Mouse (Mus musculus) midbrain, postnatal 0 days (tissue): ENCODE results near the gene Foxg1. TPM values are rescaled to one million over a fixed set of nuclear protein-coding genes. Genes with fewer than 3 reads are reported as not detected.

Experiments
- ATAC-seq: fragments of 200-750 bp; cut with Nextera tagmentation; 2 replicates; pipeline ENCODE4 v1.8.0; 2017; ENCODE audit warnings: moderate number of reproducible peaks, mild to moderate bottlenecking, moderate TSS enrichment, moderate library complexity; ENCODE audit not compliant: low FRiP score
- DNase-seq: peaks from one replicate; pipeline ENCODE4 v3.0.0-alpha.2; 2015; ENCODE audit warnings: low spot score
- H3K27ac ChIP-seq: fragments of 300-500 bp; sonication (generic); 2 replicates; pipeline ENCODE4 v1.5.1; 2014; ENCODE audit warnings: low read depth, mild to moderate bottlenecking, low read length, mixed read lengths
- H3K27me3 ChIP-seq: fragments of 300-500 bp; sonication (generic); 2 replicates; pipeline ENCODE4 v1.6.1; 2014; ENCODE audit warnings: low read length, control low read depth, mixed read lengths; ENCODE audit not compliant: insufficient read depth
- H3K36me3 ChIP-seq: fragments of 300-500 bp; sonication (generic); 2 replicates; pipeline ENCODE4 v1.6.1; 2014; ENCODE audit warnings: low read length, control low read depth, mixed read lengths; ENCODE audit not compliant: insufficient read depth
- H3K4me1 ChIP-seq: fragments of 300-500 bp; sonication (generic); 2 replicates; pipeline ENCODE4 v1.6.1; 2014; ENCODE audit warnings: mild to moderate bottlenecking, control low read depth, antibody characterized with exemption, low read length, mixed read lengths; ENCODE audit not compliant: insufficient read depth
- H3K4me2 ChIP-seq: fragments of 300-500 bp; sonication (generic); 2 replicates; pipeline ENCODE4 v1.6.1; 2014; ENCODE audit warnings: low read depth, mild to moderate bottlenecking, low read length, mixed read lengths; ENCODE audit not compliant: poor library complexity, severe bottlenecking
- H3K4me3 ChIP-seq: fragments of 300-500 bp; sonication (generic); 2 replicates; pipeline ENCODE4 v1.5.1; 2014; ENCODE audit warnings: low read depth, mild to moderate bottlenecking, low read length, moderate library complexity
- H3K9ac ChIP-seq: fragments of 300-500 bp; sonication (generic); replicated peaks from 2 replicates; pipeline ENCODE4 v1.6.1; 2014; ENCODE audit warnings: mild to moderate bottlenecking, low read length, moderate library complexity, mixed read lengths; ENCODE audit not compliant: poor library complexity, severe bottlenecking
- H3K9me3 ChIP-seq: fragments of 300-500 bp; sonication (generic); 2 replicates; pipeline ENCODE4 v1.6.1; 2016; ENCODE audit warnings: low read length, control low read depth
- CTCF ChIP-seq: IDR thresholded peaks from 2 replicates; pipeline ENCODE4 v1.5.1; 2016; ENCODE audit warnings: antibody characterized with exemption, mild to moderate bottlenecking
- WGBS: fragments of 180-500 bp; shearing (Covaris S2); extraction: QIAGEN DNeasy Blood & Tissue Kit; methylation state at CpG from one replicate; pipeline ENCODE4 v1.1.7; 2014; 5-methylcytosine and 5-hydroxymethylcytosine counted together
- polyA plus RNA-seq: library from polyadenylated mRNA; unstranded; fragments of >200 nt; fragmentation: Nextera tagmentation; extraction: Ambion mirVana; gene quantifications from 2 replicates; pipeline ENCODE4 v1.2.1, GENCODE M21; 2015
- total RNA-seq: library from RNA; depleted of rRNA; stranded (reverse); fragments of >200 nt; gene quantifications from 2 replicates; pipeline ENCODE4 v1.2.3, GENCODE M21; 2014

Gene Foxg1
- total and polyA plus RNA-seq, 2 experiments from 2014 or later, result 0.77 to 1.4 TPM

DNA sequence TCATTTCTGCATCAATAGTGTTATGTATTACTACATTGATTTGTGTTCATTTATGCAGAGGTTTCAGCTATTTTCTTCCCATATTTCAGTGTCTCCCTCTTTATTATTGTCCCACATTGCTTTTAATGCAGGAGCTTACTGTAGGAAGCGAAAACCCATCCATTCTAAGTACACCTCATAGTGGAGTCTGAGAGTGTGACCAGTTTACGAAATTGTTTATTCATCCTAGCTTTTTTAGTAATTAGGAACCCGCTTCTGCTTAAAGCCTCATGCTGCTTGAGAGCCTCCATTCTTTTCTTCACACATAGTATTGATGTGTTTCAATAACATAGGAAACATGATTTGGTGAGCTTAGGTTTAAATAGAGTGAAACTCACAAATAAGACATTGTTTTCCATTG is 11.2 kb downstream of the Foxg1 start:
- no peak overlapping the region for H3K4me2 ChIP-seq
- H3K4me1 ChIP-seq, result no peaks in the 10 kb centered on the region
- H3K27me3 ChIP-seq, result peaks cover 60% of the 10 kb centered on the region
- DNase-seq (no peak), ATAC-seq (no peak)
- no peak overlapping the region for H3K27ac ChIP-seq
- H3K9me3 ChIP-seq, result no peaks in the 10 kb centered on the region
- no peak for TF ChIP-seq CTCF
- H3K9ac ChIP-seq, result no peak overlapping the region
- no peak overlapping the region for H3K4me3 ChIP-seq
- H3K36me3 ChIP-seq, result no peaks in the 10 kb centered on the region
- 9% methylated on average over 3 of the region's 3 CpGs for WGBS

DNA sequence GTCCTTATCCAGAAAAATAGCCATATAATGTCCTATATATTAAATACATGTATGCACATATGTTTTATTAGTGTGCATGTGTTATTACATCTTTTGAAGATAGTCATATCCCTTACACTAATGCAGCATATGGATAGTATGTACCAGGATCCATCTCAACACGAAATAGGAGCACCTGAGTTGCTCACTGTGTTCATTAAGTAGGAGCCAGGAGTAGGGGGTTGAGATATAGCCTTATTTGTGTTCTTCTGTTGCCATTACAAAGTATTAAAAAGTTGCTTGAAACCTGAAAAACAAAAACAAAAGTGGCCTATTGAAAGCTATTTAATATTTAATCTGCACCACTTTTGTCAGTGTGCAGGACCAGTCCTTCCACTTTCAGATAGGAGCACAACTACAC is 11.7 kb downstream of the Foxg1 start:
- no peak for TF ChIP-seq CTCF
- DNase-seq (no peak), ATAC-seq (no peak)
- Histone ChIP-seq H3K9ac (no peak overlapping the region), H3K9me3 (no peaks in the 10 kb centered on the region), H3K27ac (no peak overlapping the region), H3K36me3 (no peaks in the 10 kb centered on the region), H3K4me2 (no peak overlapping the region), H3K27me3 (peaks cover 62% of the 10 kb centered on the region), H3K4me3 (no peak overlapping the region), H3K4me1 (no peaks in the 10 kb centered on the region)
- 0% methylated on average over 1 of the region's 1 CpGs for WGBS

DNA sequence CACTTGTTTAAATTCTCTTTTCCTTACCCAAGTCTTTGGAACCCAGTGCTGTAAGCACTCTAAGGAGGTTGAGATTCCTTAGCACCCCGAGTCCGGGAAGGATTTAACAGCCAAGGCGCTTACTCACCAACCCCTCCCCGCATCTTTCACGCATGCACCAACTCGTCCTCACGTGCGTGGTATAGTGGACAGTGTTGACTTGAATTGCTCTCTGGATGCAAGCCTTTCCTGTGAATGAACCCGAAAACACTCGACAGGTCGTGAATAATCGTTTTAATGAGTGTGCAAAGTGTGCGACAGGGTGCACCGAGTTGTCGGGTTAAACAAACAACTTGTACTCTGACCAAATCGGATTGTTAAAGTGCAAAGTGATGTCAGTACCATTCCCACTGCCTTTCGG is 12.4 kb downstream of the Foxg1 start:
- Histone ChIP-seq H3K9ac (no peak overlapping the region), H3K36me3 (no peaks in the 10 kb centered on the region), H3K4me2 (no peak overlapping the region), H3K27ac (no peak overlapping the region), H3K27me3 (peaks cover 66% of the 10 kb centered on the region), H3K4me1 (no peaks in the 10 kb centered on the region), H3K4me3 (no peak overlapping the region), H3K9me3 (no peaks in the 10 kb centered on the region)
- no peak for TF ChIP-seq CTCF
- ATAC-seq (no peak), DNase-seq (no peak)
- WGBS, result under 1% methylated on average over 17 of the region's 17 CpGs

DNA sequence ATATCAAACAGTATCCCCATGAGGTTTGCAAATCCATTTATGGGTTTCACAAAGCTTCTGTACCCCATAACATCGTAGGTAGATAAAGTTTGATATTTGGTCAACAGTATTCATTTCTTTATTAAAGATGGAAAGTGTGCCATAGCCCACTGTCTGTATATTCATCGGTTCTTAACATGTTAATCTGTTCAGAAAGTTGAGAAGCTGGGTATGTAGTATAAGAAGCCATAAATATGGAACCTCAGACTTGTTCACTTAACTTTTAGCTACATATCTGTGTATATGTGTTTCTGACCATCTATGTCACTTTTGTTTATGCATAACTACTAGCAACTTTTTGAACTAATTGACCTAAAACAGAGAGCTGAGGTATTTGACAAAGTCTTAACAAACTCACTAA is 13.5 kb downstream of the Foxg1 start:
- TF ChIP-seq CTCF, result no peak
- Histone ChIP-seq H3K36me3 (no peaks in the 10 kb centered on the region), H3K9me3 (no peaks in the 10 kb centered on the region), H3K27me3 (peaks cover 69% of the 10 kb centered on the region), H3K4me1 (no peaks in the 10 kb centered on the region), H3K4me3 (no peak overlapping the region), H3K9ac (no peak overlapping the region), H3K27ac (no peak overlapping the region), H3K4me2 (no peak overlapping the region)
- ATAC-seq (no peak), DNase-seq (no peak)
- WGBS, result 13% methylated on average over 2 of the region's 2 CpGs

DNA sequence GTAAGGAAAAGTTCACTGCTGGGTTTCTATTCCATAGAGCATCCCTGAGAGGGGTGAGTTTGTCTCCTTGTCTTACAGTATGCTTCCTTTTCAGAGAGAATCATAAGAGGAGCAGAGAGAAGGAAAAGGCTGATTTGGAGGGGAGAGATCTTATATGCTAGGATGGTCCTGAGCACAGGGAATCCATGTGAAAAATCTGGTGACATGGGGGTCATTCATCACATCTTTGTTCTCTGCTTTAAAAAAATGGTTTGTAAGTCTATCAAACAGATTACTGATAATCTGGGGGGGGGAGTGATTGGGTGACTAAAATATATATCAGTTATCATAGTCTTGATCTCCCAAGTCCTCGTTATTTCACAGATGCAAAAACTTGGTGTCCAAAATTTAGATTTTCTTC is 14.3 kb downstream of the Foxg1 start:
- Histone ChIP-seq H3K9me3 (no peaks in the 10 kb centered on the region), H3K27ac (no peak overlapping the region), H3K4me3 (no peak overlapping the region), H3K4me2 (no peak overlapping the region), H3K9ac (no peak overlapping the region), H3K4me1 (peaks cover 5% of the 10 kb centered on the region; the same call in 1 of the 2 replicates), H3K27me3 (peaks cover 69% of the 10 kb centered on the region), H3K36me3 (no peaks in the 10 kb centered on the region)
- TF ChIP-seq CTCF, result no peak
- WGBS, result 39% methylated on average over 1 of the region's 1 CpGs
- ATAC-seq, result no peak
- no peak for DNase-seq

DNA sequence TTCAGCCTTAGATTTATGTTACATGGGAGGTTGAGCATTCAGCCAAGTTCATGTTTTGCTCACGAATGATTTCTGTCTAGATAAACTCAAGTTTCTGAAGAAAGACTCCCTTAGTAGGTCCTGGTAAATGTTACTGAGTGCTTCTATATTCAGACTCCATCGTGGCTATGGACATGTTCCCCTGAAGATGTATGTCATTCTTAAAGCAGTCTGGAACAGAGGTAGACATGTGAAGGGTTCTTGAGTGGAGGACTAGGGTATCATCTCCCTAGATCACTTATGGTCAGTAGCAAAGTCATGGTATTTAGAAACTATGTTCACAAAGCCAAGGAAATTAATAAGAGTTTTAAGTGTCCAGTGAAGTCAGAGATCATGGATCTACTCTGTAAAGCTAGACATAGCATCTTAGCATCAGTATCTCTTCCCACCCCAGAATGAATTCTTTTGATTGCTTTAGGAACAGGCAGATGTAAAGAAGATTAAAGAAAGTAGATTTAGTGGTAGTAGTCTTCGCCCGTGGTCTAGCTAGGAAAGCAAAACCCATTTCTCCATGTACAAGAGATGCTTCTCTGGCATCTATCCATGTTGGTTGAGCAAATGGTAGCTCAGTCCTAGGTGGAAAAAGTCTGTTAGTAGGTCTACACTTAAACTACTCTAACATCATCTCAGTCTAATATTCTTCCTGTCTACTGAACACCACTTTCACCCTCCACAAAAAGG is 15.1 kb downstream of the Foxg1 start:
- WGBS, result 17% methylated on average over 4 of the region's 4 CpGs
- Histone ChIP-seq H3K4me1 (peaks cover 5% of the 10 kb centered on the region; the same call in 1 of the 2 replicates), H3K27ac (no peak overlapping the region), H3K9ac (no peak overlapping the region), H3K27me3 (peaks cover 67% of the 10 kb centered on the region), H3K4me2 (no peak overlapping the region), H3K9me3 (no peaks in the 10 kb centered on the region), H3K36me3 (no peaks in the 10 kb centered on the region), H3K4me3 (no peak overlapping the region)
- ATAC-seq (no peak), DNase-seq (no peak)
- TF ChIP-seq CTCF, result no peak
